Mouse (Mus musculus) embryonic facial prominence, embryonic 14.5 days (tissue): Measurements from ENCODE around the gene Olfr678. TPM values are rescaled to one million over a fixed set of nuclear protein-coding genes. Genes with fewer than 3 reads are reported as not detected.

Experiments used
- polyA plus RNA-seq: library from polyadenylated mRNA; unstranded; fragments of >200 nt; fragmentation: Nextera tagmentation; extraction: Ambion mirVana; gene quantifications from 2 replicates; pipeline ENCODE4 v1.2.1, GENCODE M21; 2014

Gene Olfr678
- polyA plus RNA-seq, 1 experiment from 2014 or later = not detected

Other genes starting within 250 kb of the Olfr678 start
- not detected in 2 replicates for gene Usp17lb, start 221.9 kb upstream of the Olfr678 start, polyA plus RNA-seq
- gene Usp17la, start 207.5 kb upstream of the Olfr678 start, polyA plus RNA-seq = not detected in 2 replicates
- gene Olfr665, start 186.4 kb upstream of the Olfr678 start, polyA plus RNA-seq = not detected in 2 replicates
- 0.08 TPM in 1 of 2 replicates, not detected in the other for gene Olfr666, start 168.5 kb upstream of the Olfr678 start, polyA plus RNA-seq
- not detected in 2 replicates for gene Olfr667, start 143.0 kb upstream of the Olfr678 start, polyA plus RNA-seq
- gene Olfr668, start 136.4 kb upstream of the Olfr678 start, polyA plus RNA-seq = not detected in 2 replicates
- gene Olfr669, start 130.2 kb upstream of the Olfr678 start, polyA plus RNA-seq = not detected in 2 replicates
- gene Olfr670, start 101.9 kb upstream of the Olfr678 start, polyA plus RNA-seq = not detected in 2 replicates
- not detected in 2 replicates for gene Olfr671, start 85.3 kb upstream of the Olfr678 start, polyA plus RNA-seq
- gene Olfr672, start 62.4 kb upstream of the Olfr678 start, polyA plus RNA-seq = 0.22 and 0.36 TPM in 2 replicates
- gene Olfr675, start 36.0 kb upstream of the Olfr678 start, polyA plus RNA-seq = not detected in 2 replicates
- gene Olfr676, start 31.8 kb upstream of the Olfr678 start, polyA plus RNA-seq = not detected in 2 replicates
- gene Olfr677, start 13.1 kb upstream of the Olfr678 start, polyA plus RNA-seq = not detected in 2 replicates
- 0.06 TPM in 1 of 2 replicates, not detected in the other for gene Olfr679, start 16.7 kb downstream of the Olfr678 start, polyA plus RNA-seq
- gene Olfr680-ps1, start 28.3 kb downstream of the Olfr678 start, polyA plus RNA-seq = not detected in 2 replicates
- 0.18 TPM in 1 of 2 replicates, not detected in the other for gene Olfr681, start 52.4 kb downstream of the Olfr678 start, polyA plus RNA-seq
- not detected in 2 replicates for gene Olfr683, start 82.5 kb downstream of the Olfr678 start, polyA plus RNA-seq
- not detected in 2 replicates for gene Olfr684, start 99.2 kb downstream of the Olfr678 start, polyA plus RNA-seq
- 0.10 and 0.31 TPM in 2 replicates for gene Olfr685, start 121.5 kb downstream of the Olfr678 start, polyA plus RNA-seq
- not detected in 2 replicates for gene Olfr686, start 143.0 kb downstream of the Olfr678 start, polyA plus RNA-seq
- not detected in 2 replicates for gene Olfr688, start 223.6 kb downstream of the Olfr678 start, polyA plus RNA-seq
- gene Olfr689, start 246.7 kb downstream of the Olfr678 start, polyA plus RNA-seq = 0.18 TPM in 2 replicates